Mouse (Mus musculus): ENCODE data around the gene Syngr3.

- TF ChIP-seq CTCF (IDR thresholded peaks at IDR 0.05; ENCODE audit: control insufficient read depth, insufficient read depth, low read length) (no peak), POLR2A (IDR thresholded peaks at IDR 0.05; ENCODE audit: borderline replicate concordance, control insufficient read depth, low read depth, low read length) (no peak)
These were observed 26.5 kb upstream of the Syngr3 start for GRCm38 (mm10) chr17:24716166-24716682.
